Mouse (Mus musculus) kidney, embryonic 15.5 days (tissue): ENCODE data around the gene Tmprss9. TPM values are rescaled to one million over a fixed set of nuclear protein-coding genes. Genes with fewer than 3 reads are reported as not detected.

ENCODE experiments used
- ATAC-seq: fragments of 200-750 bp; cut with Nextera tagmentation; replicated peaks from 2 replicates; pipeline ENCODE4 v1.8.0; 2017; ENCODE audit warnings: moderate TSS enrichment; ENCODE audit not compliant: low FRiP score
- H3K27ac ChIP-seq: fragments of 300-500 bp; sonication (generic); 2 replicates; pipeline ENCODE4 v1.5.1; 2015; ENCODE audit warnings: mild to moderate bottlenecking, inconsistent platforms
- H3K27me3 ChIP-seq: fragments of 300-500 bp; sonication (generic); 2 replicates; pipeline ENCODE4 v1.6.1; 2015; ENCODE audit warnings: inconsistent platforms
- H3K36me3 ChIP-seq: fragments of 300-500 bp; sonication (generic); 2 replicates; pipeline ENCODE4 v1.6.1; 2015; ENCODE audit warnings: inconsistent platforms
- H3K4me1 ChIP-seq: fragments of 300-500 bp; sonication (generic); 2 replicates; pipeline ENCODE4 v1.6.1; 2015; ENCODE audit warnings: inconsistent platforms
- H3K4me2 ChIP-seq: fragments of 300-500 bp; sonication (generic); 2 replicates; pipeline ENCODE4 v1.6.1; 2015; ENCODE audit warnings: moderate library complexity, mild to moderate bottlenecking, inconsistent platforms
- H3K4me3 ChIP-seq: fragments of 300-500 bp; sonication (generic); replicated peaks from 2 replicates; pipeline ENCODE4 v1.5.1; 2015; ENCODE audit warnings: mild to moderate bottlenecking, inconsistent platforms
- H3K9ac ChIP-seq: fragments of 300-500 bp; sonication (generic); 2 replicates; pipeline ENCODE4 v1.6.1; 2015; ENCODE audit warnings: mild to moderate bottlenecking, inconsistent platforms
- H3K9me3 ChIP-seq: fragments of 300-500 bp; sonication (generic); replicated peaks from 2 replicates; pipeline ENCODE4 v1.6.1; 2016; ENCODE audit warnings: inconsistent platforms
- WGBS: fragments of 180-500 bp; shearing (Covaris S2); methylation state at CpG from one replicate; pipeline ENCODE4 v1.1.7; 2015; ENCODE audit warnings: mixed read lengths; 5-methylcytosine and 5-hydroxymethylcytosine counted together
- polyA plus RNA-seq: library from polyadenylated mRNA; unstranded; fragments of >200 nt; fragmentation: Nextera tagmentation; extraction: Ambion mirVana; gene quantifications from 2 replicates; pipeline ENCODE4 v1.2.1, GENCODE M21; 2015

Gene Tmprss9
- polyA plus RNA-seq, 1 experiment from 2014 or later: not detected

GRCm38 (mm10) chr10:80862305-80862704 lies 9.3 kb upstream of the Tmprss9 start:
- Histone ChIP-seq H3K4me1 (peaks cover 7% of the 10 kb centered on the region; the same call in 1 of the 2 replicates), H3K27ac (no peak overlapping the region), H3K9ac (no peak overlapping the region), H3K27me3 (no peaks in the 10 kb centered on the region), H3K4me2 (no peak overlapping the region), H3K4me3 (no peak overlapping the region), H3K9me3 (no peaks in the 10 kb centered on the region), H3K36me3 (peaks cover 62% of the 10 kb centered on the region)
- no peak for ATAC-seq
- 95% methylated on average over 5 of the region's 5 CpGs for WGBS

GRCm38 (mm10) chr10:80864446-80864845 lies 7.2 kb upstream of the Tmprss9 start:
- Histone ChIP-seq H3K4me3 (no peak overlapping the region), H3K4me1 (no peaks in the 10 kb centered on the region), H3K4me2 (no peak overlapping the region), H3K36me3 (peaks cover 75% of the 10 kb centered on the region), H3K9me3 (no peaks in the 10 kb centered on the region), H3K27me3 (no peaks in the 10 kb centered on the region), H3K9ac (no peak overlapping the region), H3K27ac (no peak overlapping the region)
- 94% methylated on average over 16 of the region's 16 CpGs for WGBS
- no peak for ATAC-seq

- Histone ChIP-seq H3K27me3 (no peaks in the 10 kb centered on the region; the same call in none of the 2 replicates), H3K4me1 (0 out of 2 replicates have a peak, but pooled peaks cover 3% of the 10 kb centered on the region), H3K9ac (no peak overlapping the region), H3K4me2 (no peak overlapping the region), H3K36me3 (peaks cover 26% of the 10 kb centered on the region), H3K9me3 (no peaks in the 10 kb centered on the region), H3K27ac (no peak overlapping the region), H3K4me3 (no peak overlapping the region)
- ATAC-seq: no peak
- 81% methylated on average over 4 of the region's 6 CpGs for WGBS
Measured at GRCm38 (mm10) chr10:80870993-80871392, 655 bp upstream of the Tmprss9 start.

GRCm38 (mm10) chr10:80874035-80874434 lies 2.4 kb downstream of the Tmprss9 start:
- H3K36me3 ChIP-seq: no peaks in the 10 kb centered on the region
- H3K4me2 ChIP-seq: no peak overlapping the region
- WGBS: 77% methylated on average over 9 of the region's 9 CpGs
- no peak overlapping the region for H3K4me3 ChIP-seq
- no peak overlapping the region for H3K9ac ChIP-seq
- H3K9me3 ChIP-seq: no peaks in the 10 kb centered on the region
- peaks cover 10% of the 10 kb centered on the region; the same call in 1 of the 2 replicates for H3K4me1 ChIP-seq
- no peak for ATAC-seq
- H3K27ac ChIP-seq: no peak overlapping the region
- H3K27me3 ChIP-seq: no peaks in the 10 kb centered on the region; the same call in none of the 2 replicates

GRCm38 (mm10) chr10:80876028-80876427 lies 4.4 kb downstream of the Tmprss9 start:
- H3K4me1 ChIP-seq: peaks cover 10% of the 10 kb centered on the region; the same call in 1 of the 2 replicates
- no peak overlapping the region for H3K4me3 ChIP-seq
- ATAC-seq: 0 out of 2 replicates have a peak, but pooled peaks have one; percentile 31
- H3K9me3 ChIP-seq: no peaks in the 10 kb centered on the region
- no peak overlapping the region for H3K4me2 ChIP-seq
- H3K27ac ChIP-seq: no peak overlapping the region
- WGBS: 30% methylated on average over 5 of the region's 5 CpGs
- H3K27me3 ChIP-seq: no peaks in the 10 kb centered on the region; the same call in none of the 2 replicates
- no peak overlapping the region for H3K9ac ChIP-seq
- H3K36me3 ChIP-seq: no peaks in the 10 kb centered on the region

GRCm38 (mm10) chr10:80876594-80876993 lies 4.9 kb downstream of the Tmprss9 start:
- no peak overlapping the region for H3K27ac ChIP-seq
- H3K36me3 ChIP-seq: no peaks in the 10 kb centered on the region
- H3K4me3 ChIP-seq: no peak overlapping the region
- no peak overlapping the region for H3K9ac ChIP-seq
- H3K4me2 ChIP-seq: no peak overlapping the region
- ATAC-seq: no peak
- no peaks in the 10 kb centered on the region; the same call in none of the 2 replicates for H3K27me3 ChIP-seq
- WGBS: 15% methylated on average over 3 of the region's 3 CpGs
- H3K9me3 ChIP-seq: no peaks in the 10 kb centered on the region
- peaks cover 8% of the 10 kb centered on the region; the same call in 1 of the 2 replicates for H3K4me1 ChIP-seq

GRCm38 (mm10) chr10:80880131-80880641 lies 8.5 kb downstream of the Tmprss9 start:
- no peak overlapping the region for H3K9ac ChIP-seq
- H3K9me3 ChIP-seq: no peaks in the 10 kb centered on the region
- H3K27ac ChIP-seq: no peak overlapping the region
- 0 out of 2 replicates have a peak, but pooled peaks have one; percentile 43 for ATAC-seq
- H3K4me1 ChIP-seq: peaks cover 7% of the 10 kb centered on the region; the same call in 1 of the 2 replicates
- H3K4me2 ChIP-seq: no peak overlapping the region
- no peaks in the 10 kb centered on the region for H3K27me3 ChIP-seq
- H3K4me3 ChIP-seq: no peak overlapping the region
- WGBS: 17% methylated on average over 5 of the region's 5 CpGs
- no peaks in the 10 kb centered on the region for H3K36me3 ChIP-seq

GRCm38 (mm10) chr10:80880901-80881300 lies 9.3 kb downstream of the Tmprss9 start:
- Histone ChIP-seq H3K36me3 (no peaks in the 10 kb centered on the region), H3K9ac (no peak overlapping the region), H3K9me3 (no peaks in the 10 kb centered on the region), H3K27me3 (no peaks in the 10 kb centered on the region; the same call in 1 of the 2 replicates), H3K4me2 (no peak overlapping the region), H3K4me1 (peaks cover 7% of the 10 kb centered on the region; the same call in 1 of the 2 replicates), H3K4me3 (no peak overlapping the region), H3K27ac (no peak overlapping the region)
- WGBS: 71% methylated on average over 2 of the region's 2 CpGs
- no peak for ATAC-seq

- no peak for ATAC-seq
- no peaks in the 10 kb centered on the region for H3K9me3 ChIP-seq
- no peaks in the 10 kb centered on the region; the same call in 1 of the 2 replicates for H3K27me3 ChIP-seq
- no peak overlapping the region for H3K4me2 ChIP-seq
- H3K4me1 ChIP-seq: peaks cover 5% of the 10 kb centered on the region; the same call in 1 of the 2 replicates
- no peaks in the 10 kb centered on the region for H3K36me3 ChIP-seq
- H3K9ac ChIP-seq: no peak overlapping the region
- no peak overlapping the region for H3K4me3 ChIP-seq
- H3K27ac ChIP-seq: no peak overlapping the region
- WGBS: 28% methylated on average over 10 of the region's 10 CpGs
Measured at GRCm38 (mm10) chr10:80881301-80881700, 9.7 kb downstream of the Tmprss9 start.

GRCm38 (mm10) chr10:80887181-80887580 lies 15.5 kb downstream of the Tmprss9 start:
- no peak overlapping the region for H3K27ac ChIP-seq
- H3K9ac ChIP-seq: no peak overlapping the region
- ATAC-seq: no peak
- H3K36me3 ChIP-seq: no peaks in the 10 kb centered on the region
- H3K4me2 ChIP-seq: no peak overlapping the region
- 43% methylated on average over 11 of the region's 11 CpGs for WGBS
- H3K27me3 ChIP-seq: peaks cover 22% of the 10 kb centered on the region
- H3K4me1 ChIP-seq: peaks cover 4% of the 10 kb centered on the region; the same call in 1 of the 2 replicates
- H3K4me3 ChIP-seq: no peak overlapping the region
- no peaks in the 10 kb centered on the region for H3K9me3 ChIP-seq

GRCm38 (mm10) chr10:80895100-80895499 lies 23.5 kb downstream of the Tmprss9 start:
- Histone ChIP-seq H3K9me3 (no peaks in the 10 kb centered on the region), H3K4me1 (peaks cover 25% of the 10 kb centered on the region), H3K36me3 (peaks cover 16% of the 10 kb centered on the region), H3K27me3 (peaks cover 3% of the 10 kb centered on the region; the same call in 1 of the 2 replicates), H3K4me2 (no peak overlapping the region), H3K27ac (no peak overlapping the region), H3K4me3 (no peak overlapping the region), H3K9ac (no peak overlapping the region)
- 82% methylated on average over 7 of the region's 7 CpGs for WGBS
- no peak for ATAC-seq

GRCm38 (mm10) chr10:80895697-80896096 lies 24.0 kb downstream of the Tmprss9 start:
- H3K4me1 ChIP-seq: peaks cover 25% of the 10 kb centered on the region
- no peaks in the 10 kb centered on the region for H3K27me3 ChIP-seq
- no peak overlapping the region for H3K4me2 ChIP-seq
- peaks cover 16% of the 10 kb centered on the region for H3K36me3 ChIP-seq
- WGBS: 85% methylated on average over 6 of the region's 6 CpGs
- H3K27ac ChIP-seq: no peak overlapping the region
- no peak for ATAC-seq
- no peak overlapping the region for H3K4me3 ChIP-seq
- no peaks in the 10 kb centered on the region for H3K9me3 ChIP-seq
- no peak overlapping the region for H3K9ac ChIP-seq
